Mouse (Mus musculus) retina, postnatal 7 days (tissue): ENCODE data around the gene Olfr316.

Source experiments
- DNase-seq: peaks from one replicate; pipeline ENCODE4 v3.0.0-alpha.2; 2012; ENCODE audit warnings: low read depth, low spot score

Olfr316 gene

GRCm38 (mm10) chr11:58804393-58804792 lies 51.9 kb downstream of the Olfr316 start:
- no peak for DNase-seq
